Mouse (Mus musculus) lung, postnatal 0 days (tissue): ENCODE results near the gene Hnrnph2. TPM values are rescaled to one million over a fixed set of nuclear protein-coding genes. Genes with fewer than 3 reads are reported as not detected.

Experiments
- ATAC-seq: fragments of 200-750 bp; cut with Nextera tagmentation; 2 replicates; pipeline ENCODE4 v1.8.0; 2017; ENCODE audit warnings: moderate library complexity
- DNase-seq: peaks from one replicate; pipeline ENCODE4 v3.0.0-alpha.2; 2016; ENCODE audit warnings: low spot score
- H3K27ac ChIP-seq: fragments of 300-500 bp; sonication (generic); 2 replicates; pipeline ENCODE4 v1.5.1; 2014; ENCODE audit warnings: antibody characterized with exemption, mild to moderate bottlenecking, low read length, mixed read lengths
- H3K27me3 ChIP-seq: fragments of 300-500 bp; sonication (generic); replicated peaks from 2 replicates; pipeline ENCODE4 v1.6.1; 2014; ENCODE audit warnings: low read length, mixed read lengths; ENCODE audit not compliant: insufficient read depth
- H3K36me3 ChIP-seq: fragments of 300-500 bp; sonication (generic); 2 replicates; pipeline ENCODE4 v1.6.1; 2014; ENCODE audit warnings: low read length, mixed read lengths; ENCODE audit not compliant: insufficient read depth
- H3K4me1 ChIP-seq: fragments of 300-500 bp; sonication (generic); 2 replicates; pipeline ENCODE4 v1.6.1; 2014; ENCODE audit warnings: antibody characterized with exemption, low read depth, low read length, mixed read lengths; ENCODE audit not compliant: insufficient read depth
- H3K4me2 ChIP-seq: fragments of 300-500 bp; sonication (generic); replicated peaks from 2 replicates; pipeline ENCODE4 v1.6.1; 2014; ENCODE audit warnings: low read depth, mild to moderate bottlenecking, low read length, moderate library complexity, mixed read lengths
- H3K4me3 ChIP-seq: fragments of 300-500 bp; sonication (generic); 2 replicates; pipeline ENCODE4 v1.5.1; 2014; ENCODE audit warnings: low read depth, low read length
- H3K9ac ChIP-seq: fragments of 300-500 bp; sonication (generic); replicated peaks from 2 replicates; pipeline ENCODE4 v1.6.1; 2014; ENCODE audit warnings: low read depth, mild to moderate bottlenecking
- H3K9me3 ChIP-seq: fragments of 300-500 bp; sonication (generic); 2 replicates; pipeline ENCODE4 v1.6.1; 2016; ENCODE audit warnings: low read length, mixed read lengths
- CTCF ChIP-seq: IDR thresholded peaks from 2 replicates; pipeline ENCODE4 v1.5.1; 2016; ENCODE audit warnings: antibody characterized with exemption, mild to moderate bottlenecking
- EP300 ChIP-seq: IDR thresholded peaks from 2 replicates; pipeline ENCODE4 v1.6.1; 2016; ENCODE audit warnings: antibody characterized with exemption, mild to moderate bottlenecking, control low read depth
- WGBS: fragments of 180-500 bp; shearing (Covaris S2); extraction: QIAGEN DNeasy Blood & Tissue Kit; methylation state at CpG from one replicate; pipeline ENCODE4 v1.1.7; 2014; 5-methylcytosine and 5-hydroxymethylcytosine counted together
- polyA plus RNA-seq: library from polyadenylated mRNA; unstranded; fragments of >200 nt; fragmentation: Nextera tagmentation; extraction: Ambion mirVana; gene quantifications from 2 replicates; pipeline ENCODE4 v1.2.1, GENCODE M21; 2015

The Hnrnph2 gene
- polyA plus RNA-seq, 1 experiment from 2014 or later, result 93.7 TPM

DNA sequence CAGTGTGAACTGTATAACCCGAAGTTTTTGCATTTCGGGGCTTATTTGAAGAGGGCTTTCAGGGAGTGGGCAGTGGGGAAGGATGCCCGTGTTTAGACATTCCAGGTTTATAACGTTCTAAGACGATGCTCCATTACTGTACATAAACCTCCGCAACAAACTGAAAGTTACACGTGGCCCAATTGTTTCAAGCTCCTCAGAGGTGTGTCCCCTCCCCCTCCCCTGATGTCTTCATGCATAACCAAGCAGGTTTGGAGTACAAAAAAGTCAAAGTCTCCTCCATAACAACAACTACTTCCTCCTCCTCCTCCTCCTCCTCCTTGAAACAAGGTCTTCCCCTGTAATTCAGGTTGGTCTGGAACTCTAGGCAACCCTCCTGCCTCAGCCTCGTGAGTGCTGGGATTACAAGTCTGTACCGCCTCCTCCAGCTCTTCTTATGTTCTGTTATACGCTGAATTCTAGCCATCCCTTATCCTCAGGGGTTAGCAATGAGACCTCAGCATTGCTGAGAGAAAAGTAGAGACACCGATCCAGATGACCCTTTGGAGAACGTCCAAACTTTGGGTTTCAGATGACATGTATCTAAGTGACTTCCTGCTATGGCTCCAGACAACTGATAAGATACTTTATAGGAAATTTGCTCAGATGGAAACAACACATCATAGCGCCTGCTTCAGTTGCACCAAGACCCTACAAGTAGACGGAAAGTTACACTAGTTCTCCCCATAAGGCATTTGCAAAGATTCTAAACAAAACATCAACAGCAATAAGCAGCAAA is 20.3 kb upstream of the Hnrnph2 start:
- Histone ChIP-seq H3K27ac (no peak overlapping the region), H3K4me1 (no peaks in the 10 kb centered on the region), H3K9ac (no peak overlapping the region), H3K36me3 (no peaks in the 10 kb centered on the region), H3K27me3 (no peaks in the 10 kb centered on the region), H3K4me3 (no peak overlapping the region), H3K9me3 (no peaks in the 10 kb centered on the region), H3K4me2 (no peak overlapping the region)
- 81% methylated on average over 14 of the region's 14 CpGs for WGBS
- no peak for ATAC-seq
- no peak for DNase-seq
- TF ChIP-seq EP300 (no peak), CTCF (no peak)

GRCm38 (mm10) chrX:134582270-134582669 is 18.7 kb upstream of the Hnrnph2 start:
- WGBS, result 73% methylated on average over 11 of the region's 11 CpGs
- H3K27ac ChIP-seq, result no peak overlapping the region
- H3K27me3 ChIP-seq, result no peaks in the 10 kb centered on the region

GRCm38 (mm10) chrX:134582888-134583669 is 17.9 kb upstream of the Hnrnph2 start, which contains the start of gene Btk:
TSS of gene Btk (minus strand) at chrX:134583570.
- Histone ChIP-seq H3K9ac (no peak within 1 kb of the TSS), H3K4me3 (no peak within 1 kb of the TSS)
- no peak for TF ChIP-seq CTCF
- TF ChIP-seq EP300, result no peak

More at GRCm38 (mm10) chrX:134582270-134582669, 18.7 kb upstream of the Hnrnph2 start:
- no peaks in the 10 kb centered on the region for H3K9me3 ChIP-seq
- TF ChIP-seq EP300 (no peak), CTCF (no peak)
- H3K4me1 ChIP-seq, result no peaks in the 10 kb centered on the region
- DNase-seq, result no peak
- H3K4me3 ChIP-seq, result no peak overlapping the region
- H3K36me3 ChIP-seq, result no peaks in the 10 kb centered on the region
- no peak overlapping the region for H3K4me2 ChIP-seq
- ATAC-seq, result no peak
- H3K9ac ChIP-seq, result no peak overlapping the region

DNA sequence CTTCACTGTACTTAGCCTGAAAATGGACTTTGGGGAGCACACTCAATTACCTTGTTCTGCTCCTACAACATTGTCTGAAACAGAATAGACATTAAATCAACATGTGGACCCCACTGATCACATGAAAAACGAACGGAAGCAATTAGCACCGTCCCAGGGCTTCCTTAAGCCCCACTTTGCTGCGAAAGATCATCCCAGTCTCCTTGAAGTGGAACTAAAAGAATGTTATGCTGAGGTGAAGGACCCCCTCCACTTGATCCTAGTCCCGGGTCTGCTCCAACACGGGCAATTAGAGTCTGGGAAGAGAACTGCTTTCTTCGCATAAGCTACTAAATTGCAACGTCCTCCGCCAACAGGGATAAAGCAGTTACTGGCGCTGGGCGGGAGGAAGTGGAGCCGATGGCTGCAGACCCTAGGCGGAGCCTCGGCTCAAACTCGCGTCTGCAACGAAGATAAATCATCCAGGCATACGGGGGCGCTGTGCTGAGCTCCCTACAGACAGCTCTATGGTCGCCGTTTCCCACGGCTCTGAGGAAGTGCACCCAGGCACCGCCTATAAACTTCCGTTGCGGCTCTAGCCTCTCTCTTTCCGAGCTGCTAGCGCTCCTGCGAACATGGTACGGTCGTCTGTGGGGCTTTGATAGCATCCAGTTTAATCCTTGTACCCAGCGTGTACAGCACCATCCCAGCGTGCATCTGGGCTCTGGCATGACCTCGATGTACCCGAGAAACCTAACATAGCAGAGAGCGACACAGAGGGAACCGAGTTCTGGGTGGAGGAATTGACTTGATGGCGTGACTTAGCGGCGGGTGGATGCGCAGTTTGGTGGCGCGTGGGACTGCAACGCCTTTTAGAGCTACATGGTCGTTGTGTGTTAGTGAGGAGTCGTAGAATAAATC is 15.6 kb upstream of the Hnrnph2 start, which contains the start of gene Rpl36a:
Gene Rpl36a, plus strand, starts transcription at position 552 of the 900 bp plus-strand sequence.
- peak; percentile 98 for ATAC-seq
- DNase-seq, result peak; percentile 94
- Histone ChIP-seq H3K9ac (peak within 1 kb of the TSS; percentile 32), H3K36me3 (no peaks in the 10 kb centered on the region), H3K9me3 (no peaks in the 10 kb centered on the region), H3K27ac (peak within 1 kb of the TSS; percentile 76), H3K4me1 (no peaks in the 10 kb centered on the region), H3K4me3 (peak within 1 kb of the TSS; percentile 43), H3K4me2 (peak within 1 kb of the TSS; percentile 53), H3K27me3 (no peaks in the 10 kb centered on the region)
- peak; percentile 76 for TF ChIP-seq CTCF
- TF ChIP-seq EP300, result peak; percentile 44
- WGBS, result 13% methylated on average over 45 of the region's 45 CpGs

More at GRCm38 (mm10) chrX:134582888-134583669, 17.9 kb upstream of the Hnrnph2 start, which contains the start of gene Btk:
- Histone ChIP-seq H3K4me2 (no peak within 1 kb of the TSS), H3K4me1 (no peaks in the 10 kb centered on the region), H3K36me3 (no peaks in the 10 kb centered on the region), H3K27me3 (no peaks in the 10 kb centered on the region), H3K27ac (no peak within 1 kb of the TSS), H3K9me3 (no peaks in the 10 kb centered on the region)
- ATAC-seq (no peak), DNase-seq (no peak)
- 76% methylated on average over 11 of the region's 11 CpGs for WGBS

GRCm38 (mm10) chrX:134586447-134586846 is 14.5 kb upstream of the Hnrnph2 start:
- H3K27ac ChIP-seq, result 0 out of 2 replicates have a peak overlapping the region, but pooled peaks have one; percentile 76
- TF ChIP-seq CTCF (no peak), EP300 (no peak)
- no peaks in the 10 kb centered on the region for H3K27me3 ChIP-seq
- H3K4me3 ChIP-seq, result peak overlapping the region; percentile 43
- H3K36me3 ChIP-seq, result no peaks in the 10 kb centered on the region
- H3K9me3 ChIP-seq, result no peaks in the 10 kb centered on the region
- H3K9ac ChIP-seq, result peak overlapping the region; percentile 32
- ATAC-seq (no peak), DNase-seq (no peak)
- WGBS, result 25% methylated on average over 8 of the region's 8 CpGs
- H3K4me1 ChIP-seq, result no peaks in the 10 kb centered on the region
- H3K4me2 ChIP-seq, result peak overlapping the region; percentile 53
